Mouse (Mus musculus): ENCODE data around the gene Teddm1a.

The Teddm1a gene

DNA sequence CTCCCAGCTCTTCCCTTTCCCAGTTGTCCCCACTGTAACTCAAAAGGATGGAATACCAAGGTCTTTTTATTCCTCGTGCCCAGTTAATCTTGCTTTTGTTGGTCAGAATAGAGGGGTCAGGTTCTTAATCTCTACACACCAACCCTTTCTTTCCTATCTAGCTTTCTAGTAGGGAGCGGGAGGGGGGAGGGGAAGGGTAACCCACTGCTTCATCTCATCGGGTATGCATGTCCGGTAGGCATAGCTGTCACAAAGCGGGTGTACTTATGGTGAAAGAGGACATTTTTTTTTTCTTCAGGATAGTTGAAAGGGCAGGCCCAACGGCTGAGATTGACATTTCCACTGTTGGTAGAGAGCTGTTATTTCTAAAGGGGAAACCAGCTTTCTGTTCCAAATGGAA is 16.7 kb downstream of the Teddm1a start:
- DNase-seq = no peak

DNA sequence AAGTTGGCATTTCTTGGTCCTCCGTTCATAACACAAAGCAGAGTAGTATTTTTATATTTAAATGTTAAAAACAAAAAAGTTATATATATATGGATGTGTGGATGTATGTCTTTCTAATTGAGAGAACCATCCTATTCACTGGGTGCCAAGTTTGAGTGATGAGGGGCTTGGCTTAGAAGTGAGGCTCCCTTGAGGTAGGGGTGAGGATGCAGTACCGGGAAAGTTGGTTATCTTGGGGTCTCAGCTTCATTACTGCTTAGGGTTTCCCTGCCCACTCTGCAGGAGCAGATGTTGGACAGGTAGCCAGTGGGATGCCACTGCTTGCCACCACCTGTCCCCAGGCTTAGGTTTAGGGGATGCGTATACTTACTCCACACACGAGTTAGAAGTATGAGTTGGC is 17.2 kb downstream of the Teddm1a start:
- no peak for DNase-seq

DNA sequence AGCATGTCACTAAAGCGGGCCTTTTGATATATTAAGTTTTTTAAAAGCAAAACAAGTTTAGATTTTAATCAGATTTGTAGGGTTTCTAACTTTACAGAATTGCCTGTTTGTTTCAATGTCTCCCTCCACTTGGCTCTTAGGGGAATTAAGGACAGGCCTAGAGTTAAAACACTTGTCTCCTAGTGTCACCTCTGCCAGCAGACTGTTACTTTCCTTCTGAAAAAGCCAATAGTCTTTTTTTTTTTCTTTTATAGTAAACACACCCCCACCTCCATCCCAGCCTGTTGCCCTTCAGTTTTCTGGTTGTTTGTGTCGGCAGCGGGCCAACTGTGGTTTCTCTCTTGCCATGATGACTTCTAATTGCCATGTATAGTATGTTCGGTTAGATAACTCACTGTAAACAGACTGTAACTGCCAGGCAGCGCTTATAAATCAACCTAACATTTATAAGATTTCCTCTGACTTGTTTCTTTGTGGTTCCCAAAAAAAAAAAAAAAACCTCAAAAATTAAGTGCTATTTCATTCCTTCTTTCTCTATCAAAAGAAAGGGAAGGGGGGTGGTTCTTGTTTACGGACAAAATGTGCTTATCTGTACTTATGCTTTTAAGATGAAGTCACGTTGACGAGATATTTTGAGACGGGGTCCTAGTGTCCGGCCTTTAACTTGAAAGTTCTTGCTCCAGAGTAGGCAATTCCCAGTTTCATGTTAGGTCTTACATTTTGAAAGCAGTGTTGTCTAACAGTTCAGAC is 17.8 kb downstream of the Teddm1a start:
- no peak for DNase-seq

DNA sequence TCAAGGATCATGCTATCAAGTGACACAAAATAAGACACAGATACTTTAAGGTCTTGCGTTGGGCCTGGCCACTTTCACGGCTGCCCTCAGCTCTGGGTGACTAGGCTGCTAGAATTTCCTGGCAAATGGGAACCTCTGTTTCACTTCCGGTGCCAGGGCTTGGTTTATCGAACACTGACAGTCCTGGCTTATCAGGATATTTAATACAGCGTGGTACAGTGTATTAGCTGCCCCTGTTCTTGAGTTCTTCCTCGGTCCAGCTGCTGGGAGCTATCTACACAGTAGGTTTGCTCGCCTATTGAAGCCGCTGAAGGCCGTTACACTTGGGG is 18.4 kb downstream of the Teddm1a start:
- DNase-seq = no peak

DNA sequence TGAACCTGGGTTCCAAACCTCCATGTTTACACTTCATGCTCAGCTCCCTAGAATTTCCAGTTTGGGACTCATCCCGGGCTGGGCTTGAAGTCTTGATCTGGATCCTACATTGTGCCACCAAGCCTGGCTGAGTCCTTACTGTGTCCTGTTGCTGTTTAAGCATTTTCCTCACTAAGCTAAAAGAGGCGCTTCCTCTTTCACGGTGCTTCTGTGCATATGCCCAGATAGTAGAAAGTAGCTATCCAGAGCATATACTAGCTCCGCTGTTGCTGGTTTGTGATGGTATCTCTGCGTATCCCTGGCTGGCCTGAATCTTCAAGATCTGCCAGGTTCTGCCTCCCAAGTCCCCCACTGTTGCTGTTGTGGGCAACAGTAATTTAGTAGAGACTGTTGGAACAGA is 18.9 kb downstream of the Teddm1a start:
- no peak for DNase-seq

DNA sequence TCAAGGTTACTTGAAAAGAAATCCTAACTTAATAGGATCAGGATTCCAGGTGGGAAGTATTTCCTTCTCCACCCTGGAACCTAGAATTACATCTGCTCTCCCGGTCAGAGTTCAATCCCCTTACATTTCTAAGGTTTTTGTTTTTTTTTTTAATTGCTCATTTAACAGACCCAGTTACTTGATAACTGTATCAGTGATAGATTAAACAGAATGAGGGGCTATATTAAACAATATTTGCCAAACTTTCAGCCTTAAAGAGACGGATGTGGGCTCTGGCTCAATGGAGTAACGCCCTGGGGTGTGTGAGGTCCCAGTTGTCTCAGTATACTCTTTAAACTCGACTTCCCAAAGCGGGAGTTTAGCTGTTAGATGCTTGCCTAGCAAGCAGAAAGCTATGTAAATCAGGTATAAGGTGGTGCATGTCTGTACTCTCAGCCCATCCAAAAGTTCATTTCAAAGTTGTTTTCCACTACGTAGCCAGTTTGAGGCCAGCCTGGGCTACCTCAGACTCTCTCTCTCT is 19.8 kb downstream of the Teddm1a start:
- DNase-seq = no peak

DNA sequence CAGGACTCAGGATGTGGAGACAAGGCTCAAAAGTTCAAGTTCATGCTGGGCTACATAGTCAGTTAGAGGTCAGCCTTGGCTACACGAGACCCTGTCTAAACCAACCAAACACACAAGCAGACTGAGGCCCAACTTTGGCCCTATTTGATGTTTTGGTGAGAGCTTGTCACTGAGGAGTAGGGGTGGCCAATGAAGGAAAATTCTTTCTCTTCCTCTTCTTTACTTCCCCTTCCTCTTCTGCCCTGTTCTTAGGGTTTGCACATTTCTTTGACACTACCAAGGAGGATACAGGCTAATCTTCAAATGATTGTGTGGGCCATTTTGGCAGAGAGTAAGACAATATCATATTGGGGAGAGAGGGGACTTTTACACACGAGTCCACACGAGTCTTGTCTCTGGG is 22.3 kb downstream of the Teddm1a start:
- no peak for DNase-seq

DNA sequence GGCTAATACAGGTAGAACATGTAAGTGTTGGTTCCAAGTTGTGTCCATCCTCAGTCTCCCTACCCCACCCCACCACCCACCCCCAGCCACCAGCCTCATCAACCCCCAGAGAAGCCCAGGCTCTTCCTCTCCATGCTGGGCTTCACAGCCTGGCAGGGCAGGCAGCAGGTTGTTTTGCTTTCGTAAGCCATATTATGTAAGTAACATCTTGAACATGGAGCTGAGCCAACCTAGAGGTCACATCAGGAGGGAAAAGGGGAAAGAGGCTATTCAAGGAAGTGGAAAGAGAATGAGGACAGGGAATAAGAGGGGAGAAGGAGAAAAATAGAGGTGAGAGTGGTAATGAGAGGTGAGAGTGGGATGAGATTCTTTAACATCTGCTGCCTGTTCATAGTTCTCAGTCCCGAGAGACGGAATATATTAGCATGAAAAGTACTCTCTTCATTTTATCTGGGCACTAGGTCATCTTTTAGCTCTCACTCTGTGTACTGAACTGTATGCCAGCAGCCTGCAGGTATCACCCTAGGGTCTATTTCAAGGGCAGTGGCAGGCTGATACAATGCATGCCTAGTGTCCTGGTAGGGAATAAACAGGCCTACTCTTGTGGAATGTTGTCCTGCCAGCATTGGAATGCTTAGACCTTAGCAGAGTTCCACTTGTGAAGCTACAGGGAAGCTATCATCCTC is 27.1 kb downstream of the Teddm1a start:
- DNase-seq = no peak

DNA sequence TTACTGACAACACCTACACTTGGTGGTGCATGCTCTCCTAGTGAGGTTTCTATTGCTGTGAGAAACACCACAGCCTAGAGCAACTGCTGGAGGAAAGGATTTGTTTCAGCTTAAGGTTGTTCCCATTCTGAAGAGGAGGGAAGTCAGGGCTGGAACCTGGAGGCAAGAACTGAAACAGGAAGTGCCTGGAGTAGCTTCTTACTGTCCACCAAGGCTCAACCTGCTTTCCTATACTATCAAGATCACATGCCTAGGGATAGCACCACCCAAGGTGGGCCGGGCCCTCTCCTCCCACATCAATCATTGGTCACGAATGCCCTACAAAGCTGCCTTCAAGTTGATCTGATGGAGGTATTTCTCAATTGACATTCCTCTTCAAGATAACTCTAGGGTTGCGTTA is 30.1 kb downstream of the Teddm1a start:
- no peak for DNase-seq

DNA sequence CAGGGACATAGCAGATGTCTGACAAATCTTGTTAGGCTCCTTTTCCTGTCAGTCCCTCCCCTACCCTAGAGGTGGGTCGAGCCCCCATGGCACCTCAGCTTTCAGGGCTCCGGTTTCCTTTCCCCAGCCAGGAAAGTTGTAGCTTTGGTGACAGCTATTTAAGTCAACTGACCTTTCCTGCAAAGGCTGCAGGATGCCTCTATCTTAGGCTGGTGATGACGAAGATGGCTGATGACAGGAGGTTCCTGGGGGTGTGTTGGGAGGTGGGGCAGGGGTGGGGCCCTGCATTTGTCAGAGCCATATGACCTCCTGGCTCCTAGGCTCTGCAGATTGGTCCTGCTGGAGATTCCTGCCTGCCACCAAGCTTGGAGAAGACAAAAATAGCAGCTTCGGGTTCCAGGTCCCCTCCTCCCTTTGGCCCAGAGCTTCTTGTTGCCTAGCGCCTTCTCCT is 31.1 kb downstream of the Teddm1a start:
- DNase-seq = peak; percentile 36

DNA sequence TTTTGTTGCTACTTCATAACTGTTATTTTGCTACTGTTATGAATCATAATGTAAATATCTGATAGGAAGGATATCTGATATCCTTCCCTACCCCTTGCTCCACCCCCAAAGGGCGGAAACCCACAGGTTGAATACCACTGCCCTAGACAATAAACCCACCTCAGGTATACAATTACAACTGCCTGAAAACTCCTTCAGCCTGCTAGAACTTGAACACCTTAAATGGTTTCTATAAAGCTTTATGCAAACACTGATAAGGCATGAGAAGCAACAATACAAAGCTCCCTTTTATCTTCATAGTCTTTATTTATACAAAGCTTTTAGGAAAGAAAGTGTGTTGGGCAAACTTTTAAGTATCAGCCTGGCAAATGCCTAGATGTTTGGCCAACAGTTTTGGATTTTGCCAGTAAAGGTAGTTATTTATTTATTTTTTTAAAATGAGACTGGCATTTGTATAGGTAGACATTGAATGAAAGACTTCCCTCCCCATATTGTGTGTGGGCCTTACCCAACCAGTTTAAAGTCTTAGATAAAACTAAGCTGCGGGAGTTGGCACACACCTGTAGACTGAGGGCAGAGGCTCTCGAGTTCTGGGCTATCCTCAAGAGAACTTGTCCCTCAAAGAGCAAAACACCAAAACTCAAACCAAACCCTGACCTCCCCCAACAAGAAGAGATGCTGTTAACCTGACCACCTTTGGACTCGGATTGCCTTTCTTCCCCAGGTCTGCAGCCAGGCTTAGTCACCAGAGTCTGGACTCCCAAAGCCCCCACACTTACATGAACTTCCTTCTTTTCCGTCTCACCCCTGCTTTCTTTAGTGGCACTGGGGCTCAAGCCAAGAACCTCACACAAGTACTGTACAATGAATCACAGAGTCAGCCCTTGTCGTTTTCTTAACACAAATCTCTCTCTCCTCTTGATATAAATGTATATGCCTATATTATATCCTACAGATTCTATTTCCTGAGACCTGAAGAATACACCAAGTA is 33.1 kb downstream of the Teddm1a start:
- no peak for DNase-seq

DNA sequence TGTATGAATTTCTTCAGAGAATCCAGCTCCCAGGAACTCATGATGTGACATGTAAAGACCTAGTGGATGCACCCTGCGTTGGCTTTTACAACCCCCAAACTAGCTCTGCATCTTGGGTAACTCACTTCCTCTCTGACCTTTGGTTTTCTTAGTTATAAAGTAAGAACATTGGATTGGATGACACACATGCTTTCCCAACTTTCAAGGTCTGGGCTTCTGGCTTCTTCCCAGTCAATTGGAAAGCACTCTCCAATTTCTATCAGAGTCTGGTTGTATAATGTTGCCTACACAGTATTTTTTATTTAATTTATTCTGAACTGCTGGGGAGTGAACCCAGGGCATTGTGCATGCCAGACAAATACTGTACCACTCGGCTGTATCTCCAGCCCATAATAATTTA is 38.9 kb downstream of the Teddm1a start:
- no peak for DNase-seq

DNA sequence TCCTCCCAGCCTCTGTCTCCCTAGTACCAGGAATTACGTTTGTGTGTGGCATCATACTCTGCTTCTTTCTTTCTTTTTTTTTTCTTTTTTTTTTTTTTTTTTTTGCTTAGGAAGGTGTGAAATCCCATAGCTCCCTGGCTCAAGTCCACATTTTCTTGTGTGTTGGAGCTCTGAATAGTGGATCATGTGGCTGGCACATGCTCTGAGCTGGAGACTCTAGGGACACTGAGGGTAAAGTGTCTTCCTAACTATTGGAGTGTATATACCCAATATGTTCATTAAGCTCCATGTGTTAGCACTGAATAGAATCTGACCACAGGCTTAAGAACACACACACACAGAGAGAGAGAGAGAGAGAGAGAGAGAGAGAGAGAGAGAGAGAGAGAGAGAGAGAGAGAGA is 42.2 kb downstream of the Teddm1a start:
- no peak for DNase-seq

DNA sequence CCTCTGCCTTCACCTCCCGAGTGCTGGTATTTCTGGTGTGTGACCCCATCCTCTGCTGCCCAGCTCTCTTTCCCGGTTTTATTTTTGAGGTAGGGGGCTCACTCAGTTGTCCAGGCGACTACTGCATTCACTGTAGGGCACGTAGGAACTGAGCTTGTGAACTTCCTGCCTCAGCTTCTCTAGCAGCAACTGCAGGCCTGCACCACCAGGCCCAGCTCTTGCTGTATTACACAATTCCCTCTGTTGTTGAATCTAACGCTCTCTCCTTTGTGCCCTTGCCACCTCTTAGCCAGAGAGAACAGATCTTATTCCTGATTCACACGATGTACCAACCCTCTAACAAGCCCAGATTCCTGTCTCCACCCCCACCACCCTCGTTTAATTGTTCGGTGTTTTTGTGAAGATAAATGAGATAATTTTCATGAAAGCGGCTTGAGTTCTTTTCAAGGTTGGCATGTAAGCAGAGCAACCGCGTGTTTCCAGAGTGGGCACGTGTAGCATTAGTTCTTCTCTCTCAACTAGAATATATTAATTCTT is 44.4 kb downstream of the Teddm1a start:
- DNase-seq = no peak

DNA sequence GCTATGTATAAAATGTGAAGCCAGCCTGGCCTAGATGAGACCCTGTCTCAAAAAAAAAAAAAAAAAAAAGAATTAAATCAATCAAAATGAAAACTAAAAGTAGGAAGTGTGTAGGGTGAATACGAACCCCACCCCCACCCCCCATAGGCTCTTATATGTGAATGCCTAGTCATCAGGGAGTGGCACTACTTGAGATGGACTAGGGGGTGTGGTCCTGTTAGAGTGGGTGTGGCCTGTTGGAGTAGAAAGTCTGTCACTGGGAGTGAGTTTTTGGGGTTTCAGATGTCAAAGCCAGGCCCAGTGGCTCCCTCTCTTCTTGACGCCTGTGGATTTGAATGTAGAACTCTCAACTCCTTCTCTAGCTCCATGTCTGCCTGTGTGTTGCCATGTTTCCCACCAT is 45.5 kb downstream of the Teddm1a start:
- DNase-seq = no peak

DNA sequence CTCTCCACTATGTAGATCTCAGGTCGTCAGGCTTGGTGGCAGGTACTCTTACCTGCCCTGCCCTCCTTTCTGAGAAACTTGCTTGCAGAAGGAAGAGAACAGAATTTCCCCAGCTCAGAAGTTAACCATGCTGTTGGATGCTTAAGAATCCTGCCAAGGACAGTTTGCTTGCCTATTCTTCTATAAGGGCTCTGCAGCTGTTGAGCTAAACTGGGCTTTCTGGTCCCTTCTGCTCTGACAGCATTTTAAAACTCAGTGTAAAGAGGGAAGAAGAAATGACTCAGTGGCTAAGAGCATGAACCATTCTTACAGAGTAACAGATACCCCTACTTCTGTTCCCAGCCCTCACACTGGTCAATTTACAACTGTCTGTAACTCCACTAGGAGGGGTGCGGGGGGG is 49.4 kb downstream of the Teddm1a start:
- DNase-seq = no peak
